Mouse (Mus musculus) liver, adult 2 months (tissue): ENCODE measurements at regions not wholly inside any gene's neighbourhood (a gene's known extent, or its start where the extent isn't known, plus 50 kb on each side); places are given as distances from the start of the nearest gene placed in this dataset.

Experiments
- DNase-seq: peaks from one replicate; pipeline ENCODE4 v3.0.0-alpha.2; 2011; ENCODE audit warnings: low read depth, low spot score; ENCODE audit errors: extremely low read depth
- H3K27ac ChIP-seq: fragments of 200-500 bp; replicated peaks from 2 replicates; pipeline ENCODE4 v1.5.1; 2012; ENCODE audit warnings: low read depth, mild to moderate bottlenecking, control low read depth, inconsistent platforms, low read length; ENCODE audit not compliant: insufficient read depth
- H3K27me3 ChIP-seq: fragments of 200-500 bp; 2 replicates; pipeline ENCODE4 v1.6.1; 2012; ENCODE audit warnings: mild to moderate bottlenecking, moderate library complexity, low read length, inconsistent platforms; ENCODE audit not compliant: control insufficient read depth, insufficient read depth
- H3K36me3 ChIP-seq: fragments of 200-500 bp; 2 replicates; pipeline ENCODE4 v1.6.1; 2012; ENCODE audit warnings: low read length, inconsistent platforms; ENCODE audit not compliant: control insufficient read depth, insufficient read depth
- H3K4me1 ChIP-seq: fragments of 200-500 bp; 2 replicates; pipeline ENCODE4 v1.6.1; 2011; ENCODE audit warnings: low read length; ENCODE audit not compliant: control insufficient read depth, insufficient read depth
- H3K4me3 ChIP-seq: fragments of 200-500 bp; 2 replicates; pipeline ENCODE4 v1.5.1; 2011; ENCODE audit warnings: low read depth, mild to moderate bottlenecking, control low read depth, low read length, moderate library complexity; ENCODE audit not compliant: insufficient read depth
- H3K79me2 ChIP-seq: fragments of 200-500 bp; 2 replicates; pipeline ENCODE4 v1.6.1; 2012; ENCODE audit warnings: inconsistent platforms, mild to moderate bottlenecking, low read length, moderate library complexity; ENCODE audit not compliant: control insufficient read depth, insufficient read depth
- H3K9ac ChIP-seq: fragments of 200-500 bp; 2 replicates; pipeline ENCODE4 v1.6.1; 2012; ENCODE audit warnings: low read depth, mild to moderate bottlenecking, control low read depth, inconsistent platforms, low read length
- CTCF ChIP-seq: fragments of 200-500 bp; IDR thresholded peaks from 2 replicates; pipeline ENCODE4 v1.5.1; 2011; ENCODE audit warnings: low read depth, low read length, control low read depth
- POLR2A ChIP-seq: fragments of 200-500 bp; IDR thresholded peaks from 2 replicates; pipeline ENCODE4 v1.6.1; 2011; ENCODE audit warnings: low read length, control low read depth; ENCODE audit not compliant: insufficient read depth; ENCODE audit errors: extremely low read depth
- WGBS: fragments of 180-500 bp; shearing (Covaris S2); methylation state at CpG from one replicate; pipeline ENCODE4 v1.1.7; 2018; 5-methylcytosine and 5-hydroxymethylcytosine counted together

- H3K27me3 ChIP-seq: no peaks in the 10 kb centered on the region
Observed at GRCm38 (mm10) chr1:76641181-76641711, 873.6 kb downstream of the Epha4 start.

GRCm38 (mm10) chr1:76642703-76643102 is 872.2 kb downstream of the Epha4 start:
- Histone ChIP-seq H3K27me3 (no peaks in the 10 kb centered on the region), H3K4me3 (no peak overlapping the region), H3K27ac (no peak overlapping the region), H3K9ac (no peak overlapping the region), H3K36me3 (no peaks in the 10 kb centered on the region), H3K4me1 (no peaks in the 10 kb centered on the region), H3K79me2 (no peaks in the 10 kb centered on the region)
- 87% methylated on average over 6 of the region's 6 CpGs for WGBS
- no peak for DNase-seq
- TF ChIP-seq CTCF (no peak), POLR2A (no peak)

More at GRCm38 (mm10) chr1:76641181-76641711, 873.6 kb downstream of the Epha4 start:
- no peak for TF ChIP-seq CTCF
- TF ChIP-seq POLR2A: no peak
- H3K79me2 ChIP-seq: no peaks in the 10 kb centered on the region
- DNase-seq: peak; percentile 3
- WGBS: 46% methylated on average over 3 of the region's 3 CpGs
- H3K36me3 ChIP-seq: no peaks in the 10 kb centered on the region
- H3K4me3 ChIP-seq: no peak overlapping the region
- H3K27ac ChIP-seq: no peak overlapping the region
- H3K9ac ChIP-seq: no peak overlapping the region
- no peaks in the 10 kb centered on the region for H3K4me1 ChIP-seq

- WGBS: 44% methylated on average over 3 of the region's 3 CpGs
Observed at GRCm38 (mm10) chr1:76644895-76645294, 870.0 kb downstream of the Epha4 start.

GRCm38 (mm10) chr1:76654826-76655225 is 860.1 kb downstream of the Epha4 start:
- H3K4me3 ChIP-seq: no peak overlapping the region
- DNase-seq: no peak
- H3K36me3 ChIP-seq: no peaks in the 10 kb centered on the region
- H3K9ac ChIP-seq: no peak overlapping the region
- 51% methylated on average over 1 of the region's 1 CpGs for WGBS
- H3K27me3 ChIP-seq: no peaks in the 10 kb centered on the region; the same call in 1 of the 2 replicates
- no peak overlapping the region for H3K27ac ChIP-seq
- H3K4me1 ChIP-seq: no peaks in the 10 kb centered on the region
- no peaks in the 10 kb centered on the region for H3K79me2 ChIP-seq
- TF ChIP-seq POLR2A (no peak), CTCF (no peak)

More at GRCm38 (mm10) chr1:76644895-76645294, 870.0 kb downstream of the Epha4 start:
- Histone ChIP-seq H3K27me3 (no peaks in the 10 kb centered on the region), H3K36me3 (no peaks in the 10 kb centered on the region), H3K27ac (no peak overlapping the region), H3K4me3 (no peak overlapping the region), H3K4me1 (no peaks in the 10 kb centered on the region), H3K79me2 (no peaks in the 10 kb centered on the region), H3K9ac (no peak overlapping the region)
- TF ChIP-seq CTCF: no peak
- TF ChIP-seq POLR2A: no peak
- no peak for DNase-seq

GRCm38 (mm10) chr1:76658228-76658627 is 856.7 kb downstream of the Epha4 start:
- H3K27me3 ChIP-seq: no peaks in the 10 kb centered on the region
- no peak overlapping the region for H3K4me3 ChIP-seq
- H3K27ac ChIP-seq: no peak overlapping the region
- no peaks in the 10 kb centered on the region for H3K36me3 ChIP-seq
- DNase-seq: no peak
- no peaks in the 10 kb centered on the region for H3K79me2 ChIP-seq
- TF ChIP-seq CTCF (no peak), POLR2A (no peak)
- H3K4me1 ChIP-seq: no peaks in the 10 kb centered on the region
- WGBS: 84% methylated on average over 4 of the region's 4 CpGs
- H3K9ac ChIP-seq: no peak overlapping the region

GRCm38 (mm10) chr1:76660146-76660545 is 854.7 kb downstream of the Epha4 start:
- H3K79me2 ChIP-seq: no peaks in the 10 kb centered on the region
- H3K27me3 ChIP-seq: no peaks in the 10 kb centered on the region
- H3K27ac ChIP-seq: no peak overlapping the region
- no peak for DNase-seq
- H3K9ac ChIP-seq: no peak overlapping the region
- 89% methylated on average over 3 of the region's 3 CpGs for WGBS
- no peaks in the 10 kb centered on the region for H3K4me1 ChIP-seq
- TF ChIP-seq POLR2A: no peak
- no peak for TF ChIP-seq CTCF
- H3K36me3 ChIP-seq: no peaks in the 10 kb centered on the region
- no peak overlapping the region for H3K4me3 ChIP-seq
